Mouse (Mus musculus): Measurements from ENCODE around the gene Hcar2.

The Hcar2 gene

DNA sequence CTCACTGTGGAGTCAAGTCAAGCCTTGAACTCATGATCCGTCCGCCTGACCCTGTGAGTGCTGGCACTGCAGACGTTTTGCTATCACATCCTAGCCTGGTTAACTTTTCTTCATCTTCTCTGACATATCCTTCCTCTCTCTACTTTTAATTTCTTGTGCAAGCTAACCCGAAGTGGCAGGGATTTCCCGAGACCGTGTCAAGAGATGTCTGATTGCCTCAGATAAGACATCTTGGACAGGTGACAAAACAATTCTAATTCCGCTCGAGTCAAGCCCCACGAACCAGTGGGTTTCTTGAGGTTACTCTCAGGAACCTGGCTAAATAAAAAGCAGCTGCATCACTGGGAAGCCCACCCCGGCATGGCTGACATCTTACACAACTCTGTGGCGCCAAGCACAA, 6.5 kb downstream of the Hcar2 start:
- no peak for DNase-seq

- DNase-seq = no peak
These were observed 10.8 kb downstream of the Hcar2 start for GRCm38 (mm10) chr5:123854511-123854910.

- DNase-seq = no peak
These were observed 11.3 kb downstream of the Hcar2 start for GRCm38 (mm10) chr5:123853877-123854504.

- no peak for DNase-seq
These were observed 13.9 kb downstream of the Hcar2 start for GRCm38 (mm10) chr5:123851398-123851797.

DNA sequence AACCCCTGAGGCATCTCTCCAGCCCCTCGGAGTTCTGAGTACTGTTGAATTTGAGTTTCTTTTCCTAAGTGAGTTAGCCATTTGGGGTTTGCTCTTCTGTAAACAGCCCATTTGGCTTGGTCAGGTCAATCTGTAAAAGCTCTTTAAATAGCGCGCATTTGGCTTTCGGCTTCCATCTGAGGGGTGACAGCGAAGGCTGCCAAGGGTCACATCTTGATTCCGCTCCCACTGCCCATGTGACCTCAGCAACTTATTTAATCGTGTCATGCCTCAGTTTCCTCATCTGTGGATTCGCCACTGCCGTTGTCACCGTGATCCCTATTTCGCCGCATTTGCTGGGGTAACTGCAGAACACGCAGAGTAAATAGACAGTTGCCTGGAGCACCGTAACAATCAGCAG, 21.0 kb downstream of the Hcar2 start:
- DNase-seq = no peak

GRCm38 (mm10) chr5:123843816-123844215, 21.5 kb downstream of the Hcar2 start:
- no peak for DNase-seq

- no peak for DNase-seq
These were observed 22.4 kb downstream of the Hcar2 start for GRCm38 (mm10) chr5:123842935-123843282.

DNA sequence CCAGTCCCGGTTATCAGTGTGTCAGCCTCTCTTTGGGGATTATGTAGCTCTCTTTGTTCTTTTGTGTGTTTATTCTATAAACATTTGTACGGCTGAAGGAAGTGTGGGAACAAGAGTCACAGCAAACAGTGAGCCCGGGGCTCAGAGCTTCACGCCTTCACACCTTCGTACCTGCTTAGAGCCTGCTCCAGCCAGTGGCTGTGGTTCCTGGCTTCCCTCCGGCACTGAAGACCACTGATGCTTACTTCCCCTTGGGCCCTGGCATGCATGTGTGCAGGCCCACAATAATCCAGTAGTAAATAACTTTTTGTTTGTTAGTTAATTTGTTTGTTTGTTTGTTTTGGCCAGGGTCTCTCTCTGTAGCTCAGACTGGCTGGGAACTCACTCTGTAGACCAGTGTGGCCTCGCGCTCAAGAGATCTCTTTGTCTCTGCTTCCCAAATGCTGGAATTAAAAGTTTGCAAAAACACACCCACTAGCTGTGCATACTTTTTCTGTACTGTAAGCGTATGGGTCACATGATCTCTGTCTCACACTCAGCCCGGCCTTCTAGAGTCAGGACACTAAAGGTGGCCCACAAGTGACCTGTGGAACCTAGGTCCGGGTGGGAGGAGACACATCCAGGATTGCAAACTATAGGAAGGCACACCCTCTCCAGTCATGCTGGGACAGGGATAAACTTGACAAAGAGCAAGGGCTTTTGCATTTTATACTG, 22.9 kb downstream of the Hcar2 start:
- DNase-seq = no peak

- no peak for DNase-seq
These were observed 27.9 kb downstream of the Hcar2 start for GRCm38 (mm10) chr5:123837371-123837770.

- no peak for DNase-seq
These were observed 30.5 kb downstream of the Hcar2 start for GRCm38 (mm10) chr5:123834836-123835235.

- DNase-seq = no peak
These were observed 33.0 kb downstream of the Hcar2 start for GRCm38 (mm10) chr5:123832309-123832708.

GRCm38 (mm10) chr5:123827659-123828091, 37.6 kb downstream of the Hcar2 start:
- DNase-seq = no peak

GRCm38 (mm10) chr5:123822706-123823105, 42.6 kb downstream of the Hcar2 start:
- no peak for DNase-seq

DNA sequence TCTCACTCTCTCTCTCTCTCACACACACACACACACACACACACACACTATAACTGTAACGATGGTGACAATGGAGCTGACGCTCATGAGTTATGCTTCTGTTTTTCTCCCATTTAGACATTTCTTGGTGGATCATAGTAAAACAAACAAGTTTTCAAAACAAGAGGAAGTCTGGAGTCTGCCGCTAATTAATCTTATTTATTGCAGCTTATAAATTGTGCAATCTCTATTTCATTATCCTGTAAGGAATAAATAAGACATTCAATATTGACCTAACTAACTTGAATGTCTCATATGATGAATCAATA, 44.1 kb downstream of the Hcar2 start:
- no peak for DNase-seq

GRCm38 (mm10) chr5:123820501-123821263, 44.6 kb downstream of the Hcar2 start:
- no peak for DNase-seq

GRCm38 (mm10) chr5:123818941-123819577, 46.2 kb downstream of the Hcar2 start:
- DNase-seq = no peak

DNA sequence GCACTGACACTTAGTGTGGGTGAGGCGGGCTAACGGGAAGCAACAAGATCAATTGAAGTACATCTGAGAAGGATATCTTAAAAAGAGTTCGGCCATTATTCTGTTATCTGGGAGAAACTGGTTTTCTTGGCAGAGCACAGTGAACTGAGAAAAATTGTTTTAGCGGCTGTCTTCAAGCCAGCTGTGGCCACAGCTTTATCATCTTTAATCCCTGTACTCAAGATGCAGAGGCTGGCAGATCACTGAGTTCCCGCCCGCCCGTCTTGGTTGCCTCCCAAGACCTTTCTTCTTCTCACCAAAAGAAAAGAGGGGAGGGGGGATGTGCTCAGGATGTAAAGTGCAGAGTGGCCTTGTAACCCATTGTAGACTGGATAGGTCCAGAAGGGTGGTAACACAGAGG, 48.4 kb downstream of the Hcar2 start:
- DNase-seq = no peak

Measured in cerebellum, adult 11 months (tissue).